Mouse (Mus musculus) kidney, adult 2 months (tissue): Measurements from ENCODE around the gene Idh2.

Source experiments
- CTCF ChIP-seq: fragments of 200-500 bp; conservative IDR thresholded peaks from 2 replicates; pipeline ENCODE4 v1.5.1; 2011; ENCODE audit warnings: low read depth, mild to moderate bottlenecking, control low read depth, low read length, moderate library complexity, mixed read lengths; ENCODE audit not compliant: insufficient read depth, insufficient read length
- POLR2A ChIP-seq: fragments of 200-500 bp; IDR thresholded peaks from one replicate; pipeline ENCODE4 v1.6.1; 2011; ENCODE audit warnings: low read depth, low read length, control low read depth

DNA sequence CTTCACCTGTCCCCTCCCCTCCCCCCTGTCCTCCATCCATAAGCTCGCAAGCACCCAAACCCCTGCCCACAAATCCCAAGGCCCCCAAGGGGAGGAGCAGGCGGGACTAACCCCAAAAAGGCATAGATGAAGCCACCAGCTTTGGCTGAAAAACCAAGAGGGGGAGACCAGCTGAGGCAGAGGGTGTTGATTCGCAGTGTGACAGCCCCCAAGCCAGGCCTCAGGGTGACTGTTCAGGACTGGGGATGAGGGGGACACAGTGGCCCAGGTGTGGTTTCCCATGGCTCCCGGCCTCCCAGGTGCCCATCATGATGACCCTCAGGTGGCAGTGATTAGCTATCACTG is 23.4 kb downstream of the Idh2 start:
- TF ChIP-seq CTCF (no peak), POLR2A (no peak)
